Mouse (Mus musculus) c-Kit-positive CD71-positive TER-119-negative erythroid progenitor cells, embryonic 14.5 days (primary cell): ENCODE data around the gene Wee1.
"Not testable (repeated sequence)": the region's sequence is repeated elsewhere in the genome, so short reads cannot be mapped to it uniquely, and the experiment has no call there.

Experiments
- DNase-seq: peaks from one replicate; pipeline ENCODE4 v3.0.0-alpha.2; 2013; ENCODE audit warnings: low read depth

Gene Wee1

GRCm38 (mm10) chr7:110122565-110123422, 948 bp downstream of the Wee1 start:
- DNase-seq: peak; percentile 30

GRCm38 (mm10) chr7:110123844-110124555, 2.2 kb downstream of the Wee1 start:
- peak; percentile 53 for DNase-seq

GRCm38 (mm10) chr7:110128566-110128965, 6.7 kb downstream of the Wee1 start:
- no peak for DNase-seq

- not testable (repeated sequence) for DNase-seq
Measured at GRCm38 (mm10) chr7:110132272-110132671, 10.4 kb downstream of the Wee1 start.

- no peak for DNase-seq
Measured at GRCm38 (mm10) chr7:110133988-110134387, 12.1 kb downstream of the Wee1 start.

GRCm38 (mm10) chr7:110138538-110138937, 16.7 kb downstream of the Wee1 start:
- no peak for DNase-seq

GRCm38 (mm10) chr7:110143863-110144262, 22.0 kb downstream of the Wee1 start:
- no peak for DNase-seq

- no peak for DNase-seq
Measured at GRCm38 (mm10) chr7:110152891-110153290, 31.0 kb downstream of the Wee1 start.

GRCm38 (mm10) chr7:110156712-110157260, 34.9 kb downstream of the Wee1 start:
- peak; percentile 28 for DNase-seq

GRCm38 (mm10) chr7:110157261-110157910, 35.5 kb downstream of the Wee1 start:
- no peak for DNase-seq

- DNase-seq: no peak
Measured at GRCm38 (mm10) chr7:110158073-110158472, 36.2 kb downstream of the Wee1 start.

- DNase-seq: not testable (repeated sequence)
Measured at GRCm38 (mm10) chr7:110160109-110160508, 38.3 kb downstream of the Wee1 start.

GRCm38 (mm10) chr7:110160601-110161000, 38.8 kb downstream of the Wee1 start:
- no peak for DNase-seq

- no peak for DNase-seq
Measured at GRCm38 (mm10) chr7:110163024-110163423, 41.2 kb downstream of the Wee1 start.

GRCm38 (mm10) chr7:110164103-110164681, 42.3 kb downstream of the Wee1 start:
- peak; percentile 93 for DNase-seq

GRCm38 (mm10) chr7:110164712-110165122, 42.9 kb downstream of the Wee1 start:
- peak; percentile 90 for DNase-seq

GRCm38 (mm10) chr7:110166233-110166632, 44.4 kb downstream of the Wee1 start:
- DNase-seq: no peak

- DNase-seq: no peak
Measured at GRCm38 (mm10) chr7:110179208-110179607, 57.4 kb downstream of the Wee1 start.

- no peak for DNase-seq
Measured at GRCm38 (mm10) chr7:110180613-110181012, 58.8 kb downstream of the Wee1 start.

GRCm38 (mm10) chr7:110181446-110181845, 59.6 kb downstream of the Wee1 start:
- no peak for DNase-seq

- no peak for DNase-seq
Measured at GRCm38 (mm10) chr7:110184608-110185007, 62.8 kb downstream of the Wee1 start.

GRCm38 (mm10) chr7:110189951-110190350, 68.1 kb downstream of the Wee1 start:
- no peak for DNase-seq
